Mouse (Mus musculus) cortical plate, adult 2 months (tissue): Measurements from ENCODE around the gene Hscb. TPM values are rescaled to one million over a fixed set of nuclear protein-coding genes. Genes with fewer than 3 reads are reported as not detected.
"Not testable (repeated sequence)": the region's sequence is repeated elsewhere in the genome, so short reads cannot be mapped to it uniquely, and the experiment has no call there.

Source experiments
- H3K27ac ChIP-seq: fragments of 200-500 bp; 2 replicates; pipeline ENCODE4 v1.5.1; 2012; ENCODE audit warnings: low read length, control low read depth, inconsistent platforms; ENCODE audit not compliant: insufficient read depth
- H3K4me1 ChIP-seq: fragments of 200-500 bp; 2 replicates; pipeline ENCODE4 v1.6.1; 2011; ENCODE audit warnings: low read length; ENCODE audit not compliant: control insufficient read depth, insufficient read depth
- H3K4me3 ChIP-seq: fragments of 200-500 bp; 2 replicates; pipeline ENCODE4 v1.5.1; 2011; ENCODE audit warnings: mild to moderate bottlenecking, low read length, control low read depth; ENCODE audit not compliant: insufficient read depth
- CTCF ChIP-seq: fragments of 200-500 bp; IDR thresholded peaks from 2 replicates; pipeline ENCODE4 v1.5.1; 2011; ENCODE audit warnings: mild to moderate bottlenecking, control low read depth, low read length; ENCODE audit not compliant: insufficient read depth; ENCODE audit errors: extremely low read depth
- POLR2A ChIP-seq: fragments of 200-500 bp; IDR thresholded peaks from 2 replicates; pipeline ENCODE4 v1.6.1; 2011; ENCODE audit warnings: mild to moderate bottlenecking, low read length, control low read depth; ENCODE audit not compliant: insufficient read depth; ENCODE audit errors: extremely low read depth
- polyA plus RNA-seq: library from polyadenylated mRNA; depleted of rRNA; stranded (reverse); fragments of >200 nt; gene quantifications from 2 replicates; pipeline ENCODE4 v1.2.3, GENCODE M21; 2012; rRNA removed

Gene Hscb
- polyA plus RNA-seq = 13.4 and 15.3 TPM in 2 replicates

DNA sequence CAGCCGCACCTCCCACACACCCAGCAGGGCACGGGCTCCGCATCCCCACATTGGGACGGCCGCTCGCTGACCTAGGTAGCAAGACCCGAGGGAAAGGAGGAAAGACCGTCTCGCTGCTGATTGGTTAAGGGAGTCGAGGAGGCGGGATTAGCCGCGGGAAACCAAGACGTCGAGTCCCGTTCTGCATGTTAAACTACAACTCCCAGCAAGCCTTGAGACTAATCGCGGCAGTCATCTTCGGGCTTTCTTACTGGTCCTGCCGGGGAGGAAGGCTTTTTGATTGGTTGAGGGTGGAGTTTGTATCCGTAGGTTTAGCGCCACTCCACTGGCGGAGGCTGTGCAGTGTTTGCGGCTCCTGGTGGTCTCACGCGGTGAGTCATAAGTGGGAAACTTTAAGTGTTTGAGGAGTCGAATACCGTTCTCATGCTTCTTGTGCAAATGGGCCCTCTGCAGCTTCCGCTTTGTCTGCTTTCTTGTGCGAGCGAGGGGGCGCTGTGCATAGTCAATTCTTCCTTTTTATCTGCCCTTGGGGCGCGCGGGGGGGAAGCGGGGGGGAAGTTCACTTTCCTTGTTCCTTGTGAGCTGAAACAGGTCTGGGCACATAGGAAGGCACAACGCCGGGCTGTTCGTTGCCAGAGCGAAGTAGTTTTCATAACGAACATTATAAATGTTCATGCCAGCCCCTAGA, at the start of gene Hscb, which contains the start of gene Chek2:
Gene Hscb (minus strand): TSS at position 100 of the 688 bp plus-strand sequence.
Gene Chek2 (plus strand): TSS at position 302 of the 688 bp plus-strand sequence.
- Histone ChIP-seq H3K4me1 (peaks cover 1% of the 10 kb centered on the region; the same call in 1 of the 2 replicates), H3K4me3 (peak within 1 kb of the TSS; percentile 74), H3K27ac (peak within 1 kb of the TSS; percentile 32)
- TF ChIP-seq CTCF (peak; percentile 31; the same call in 1 of the 2 replicates), POLR2A (peak; percentile 84)

DNA sequence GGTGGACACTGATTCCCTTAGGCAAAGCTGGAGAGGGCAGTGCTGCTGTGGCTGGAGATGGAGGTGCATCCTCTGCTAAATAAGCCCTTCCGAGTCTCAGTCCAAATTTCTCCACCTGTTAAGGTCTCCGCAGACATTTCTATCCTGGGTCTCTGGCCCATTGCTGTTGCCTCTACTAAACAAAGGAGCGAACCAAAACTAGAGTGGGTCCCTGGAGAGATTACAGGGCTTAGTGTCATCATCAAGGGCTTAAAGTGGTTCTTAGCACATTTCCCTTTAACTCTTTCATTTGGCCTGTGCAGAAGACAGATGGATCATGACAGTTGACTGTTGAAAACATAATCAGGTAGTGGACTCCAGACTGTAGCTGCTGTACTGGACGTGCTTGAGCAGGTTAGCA, 49.0 kb upstream of the Hscb start:
- H3K27ac ChIP-seq = no peak overlapping the region
- no peak overlapping the region for H3K4me3 ChIP-seq
- no peaks in the 10 kb centered on the region for H3K4me1 ChIP-seq
- TF ChIP-seq CTCF (no peak), POLR2A (no peak)

DNA sequence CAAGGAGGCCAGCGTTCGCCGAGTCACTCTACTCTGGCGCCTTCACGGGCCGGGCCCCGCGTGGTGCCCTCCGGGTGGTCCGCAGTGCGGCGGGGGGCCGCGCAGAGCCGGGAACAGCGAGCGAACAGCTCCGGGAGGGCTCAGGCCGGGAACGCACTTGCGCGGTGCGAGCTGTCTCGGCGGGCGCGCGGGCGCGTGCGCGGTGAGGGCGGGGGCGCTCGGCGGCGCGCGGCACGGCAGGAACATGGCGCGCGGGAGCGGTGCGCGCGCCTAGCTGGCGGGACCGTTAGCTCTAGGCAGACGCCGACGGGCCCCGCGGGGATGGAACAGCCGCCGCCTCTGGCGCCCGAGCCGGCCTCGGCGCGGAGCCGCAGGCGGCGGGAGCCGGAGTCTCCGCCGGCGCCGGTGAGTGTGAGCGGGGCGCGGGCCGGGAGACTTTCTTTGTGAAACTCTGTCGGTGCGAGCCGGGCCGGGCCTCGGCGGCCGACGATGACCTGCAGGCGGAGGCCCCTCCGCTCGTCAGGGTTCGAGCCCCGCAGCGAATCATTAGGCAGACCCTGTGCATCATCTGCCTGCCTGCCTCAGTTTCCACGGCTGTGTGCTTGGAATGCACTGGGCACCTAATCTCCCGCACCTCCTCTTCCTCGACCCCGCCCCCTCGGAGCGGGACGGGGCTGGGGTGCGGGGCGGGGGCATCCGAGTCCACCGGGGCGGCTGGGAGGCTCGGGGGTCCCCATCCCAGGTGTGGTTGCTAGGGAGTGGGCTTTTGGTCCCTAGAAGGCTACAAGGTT, 40.2 kb upstream of the Hscb start, which contains the start of gene Ttc28:
Gene Ttc28 (plus strand): TSS at position 220 of the 791 bp plus-strand sequence.
- Histone ChIP-seq H3K4me3 (peak within 1 kb of the TSS; percentile 43), H3K4me1 (no peaks in the 10 kb centered on the region; the same call in 1 of the 2 replicates), H3K27ac (no peak within 1 kb of the TSS)
- TF ChIP-seq POLR2A (peak; percentile 72; the same call in 1 of the 2 replicates), CTCF (no peak)

DNA sequence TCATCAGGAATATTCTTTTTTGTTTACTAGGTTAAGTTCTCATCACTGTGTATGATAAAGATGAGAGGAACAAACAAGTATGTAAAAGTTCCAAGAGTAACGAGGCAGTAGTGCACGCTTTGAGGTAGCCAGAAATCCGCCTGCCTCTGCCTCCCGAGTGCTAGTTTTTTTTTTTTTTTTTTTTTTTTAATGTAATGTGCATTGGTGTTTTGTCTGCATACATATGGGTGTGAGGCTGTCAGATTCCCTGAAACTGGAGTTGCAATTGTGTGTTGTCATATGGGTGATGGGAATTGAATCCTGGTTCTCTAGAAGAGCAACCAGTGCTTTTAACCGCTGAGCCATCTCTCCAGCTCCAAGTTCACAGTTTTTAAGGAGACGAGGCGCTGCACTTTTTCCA, 39.5 kb upstream of the Hscb start:
- TF ChIP-seq CTCF (no peak), POLR2A (no peak)
- no peaks in the 10 kb centered on the region; the same call in 1 of the 2 replicates for H3K4me1 ChIP-seq
- peak overlapping the region; percentile 43 for H3K4me3 ChIP-seq
- no peak overlapping the region for H3K27ac ChIP-seq

DNA sequence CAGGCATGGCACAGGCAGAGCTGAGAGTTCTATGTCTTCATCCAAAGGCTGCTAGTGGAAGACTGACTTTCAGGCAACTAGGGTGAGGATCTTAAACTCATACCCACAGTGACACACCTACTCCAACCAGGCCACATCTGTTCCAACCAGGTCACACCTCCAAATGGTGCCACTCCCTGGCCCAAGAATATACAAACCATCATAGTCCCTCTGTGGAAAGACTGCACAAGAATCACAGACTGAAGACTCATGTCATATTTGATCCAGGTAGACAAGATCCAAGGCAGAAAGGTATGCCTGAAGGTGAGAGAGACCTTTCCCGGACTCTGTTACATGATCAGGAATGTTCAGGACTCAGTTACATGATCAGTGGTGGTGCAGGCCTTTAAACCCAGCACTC, 38.9 kb upstream of the Hscb start:
- H3K27ac ChIP-seq, H3K4me3 ChIP-seq, H3K4me1 ChIP-seq: not testable (repeated sequence)

DNA sequence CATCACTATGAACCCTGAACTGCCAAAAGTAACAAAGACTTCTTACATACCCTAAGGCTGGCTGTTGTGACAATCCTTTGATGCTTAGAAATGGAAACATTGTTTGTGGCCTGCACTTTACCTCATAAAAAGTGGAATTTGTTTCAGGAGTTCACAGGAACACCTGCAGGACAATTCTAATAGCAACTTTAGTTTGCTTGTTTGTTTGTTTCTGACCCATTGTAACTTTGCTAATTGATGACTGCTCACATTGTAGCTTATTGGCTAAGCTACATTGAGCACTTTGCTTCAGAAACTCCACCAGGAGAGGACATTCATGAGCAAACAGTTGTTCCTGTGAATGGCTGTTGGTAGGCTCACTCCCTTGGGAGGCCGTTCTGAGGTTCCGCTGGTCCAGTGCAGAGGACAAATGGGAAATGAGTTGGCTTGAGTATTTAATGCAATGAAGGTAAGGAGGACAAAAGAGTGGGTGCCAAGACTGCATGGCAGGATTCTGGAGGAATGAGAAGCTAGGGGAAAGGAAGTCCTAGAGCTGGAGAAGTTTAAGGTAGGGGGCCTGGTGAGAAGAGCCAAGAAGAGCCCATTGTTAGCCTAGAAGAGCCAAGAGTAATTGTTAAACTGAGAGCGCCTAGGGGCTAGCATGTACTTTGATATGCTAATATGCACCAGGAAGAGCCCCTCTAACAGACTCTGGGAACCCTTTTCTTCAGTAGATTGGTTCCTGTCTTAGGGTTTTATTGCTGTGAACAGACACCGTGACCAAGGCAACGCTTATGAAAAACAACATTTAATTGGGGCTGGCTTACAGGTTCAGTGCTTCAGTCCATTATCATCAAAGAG, 38.3 kb upstream of the Hscb start:
- no peaks in the 10 kb centered on the region; the same call in 1 of the 2 replicates for H3K4me1 ChIP-seq
- H3K27ac ChIP-seq = no peak overlapping the region
- H3K4me3 ChIP-seq = no peak overlapping the region
- TF ChIP-seq POLR2A = no peak
- TF ChIP-seq CTCF = no peak

DNA sequence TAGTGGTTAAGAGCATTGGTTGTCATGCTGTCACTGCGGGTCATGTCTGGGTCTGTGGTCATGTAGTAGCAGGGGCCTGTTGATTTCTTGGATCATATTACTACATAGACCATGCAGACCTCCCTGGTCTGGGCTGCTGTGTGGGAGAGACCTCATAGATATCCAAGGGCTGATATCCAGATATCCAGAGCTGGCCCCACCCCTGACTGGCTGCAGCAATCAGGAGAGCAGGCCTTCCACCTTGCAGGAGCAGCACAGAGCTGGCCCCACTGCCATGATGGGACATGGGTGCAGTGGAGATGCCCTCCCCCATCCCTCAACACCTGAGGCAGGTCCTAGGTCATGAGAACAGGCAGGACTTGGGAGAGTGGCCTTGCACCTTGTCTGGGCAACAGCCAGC, 35.7 kb upstream of the Hscb start:
- H3K4me1 ChIP-seq = no peaks in the 10 kb centered on the region; the same call in 1 of the 2 replicates
- no peak for TF ChIP-seq POLR2A
- TF ChIP-seq CTCF = no peak
- H3K4me3 ChIP-seq = no peak overlapping the region
- H3K27ac ChIP-seq = no peak overlapping the region

DNA sequence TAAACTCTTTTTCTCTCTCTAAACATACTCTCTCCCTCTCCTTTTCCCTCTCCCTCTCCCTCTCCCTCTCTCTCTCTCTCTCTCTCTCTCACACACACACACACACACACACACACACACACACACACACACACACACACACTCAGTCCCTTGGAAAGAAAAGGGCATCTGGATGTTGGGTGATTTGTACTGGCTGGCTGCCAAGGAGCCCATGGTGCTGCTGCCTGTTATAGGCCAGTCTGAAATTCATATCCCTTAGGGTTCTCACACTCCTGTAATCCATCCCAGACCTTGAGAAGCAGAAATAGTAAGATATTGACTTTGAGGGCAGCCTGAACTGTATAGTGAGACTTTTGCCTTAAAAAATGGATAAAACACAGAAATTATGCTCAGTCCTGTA, 35.1 kb upstream of the Hscb start:
- H3K4me1 ChIP-seq = no peaks in the 10 kb centered on the region
- H3K27ac ChIP-seq = no peak overlapping the region
- no peak overlapping the region for H3K4me3 ChIP-seq
- TF ChIP-seq CTCF = no peak

DNA sequence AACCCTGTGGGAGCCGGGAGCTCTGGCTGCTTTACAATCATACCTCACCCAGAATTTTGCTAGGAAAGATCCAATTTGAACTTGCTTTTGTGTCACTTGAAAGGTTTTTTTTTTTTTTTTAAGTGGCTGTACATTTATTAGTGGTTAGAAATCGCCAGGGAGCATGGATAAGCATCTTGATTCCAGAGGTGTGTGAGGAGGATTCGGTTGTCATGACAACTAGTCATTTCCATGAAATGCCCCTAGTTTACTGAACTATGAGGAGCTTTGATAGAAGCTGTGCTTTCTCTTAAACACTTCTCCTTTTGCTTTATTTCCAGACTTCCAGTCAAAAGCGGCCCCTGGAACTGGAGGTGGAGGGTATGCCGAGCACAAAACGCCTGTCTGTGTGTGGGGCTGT, 33.6 kb upstream of the Hscb start:
- Histone ChIP-seq H3K4me1 (no peaks in the 10 kb centered on the region; the same call in 1 of the 2 replicates), H3K27ac (no peak overlapping the region), H3K4me3 (no peak overlapping the region)
- TF ChIP-seq CTCF (no peak), POLR2A (no peak)
